Mouse (Mus musculus): Measurements from ENCODE around the gene Zar1l.

DNA sequence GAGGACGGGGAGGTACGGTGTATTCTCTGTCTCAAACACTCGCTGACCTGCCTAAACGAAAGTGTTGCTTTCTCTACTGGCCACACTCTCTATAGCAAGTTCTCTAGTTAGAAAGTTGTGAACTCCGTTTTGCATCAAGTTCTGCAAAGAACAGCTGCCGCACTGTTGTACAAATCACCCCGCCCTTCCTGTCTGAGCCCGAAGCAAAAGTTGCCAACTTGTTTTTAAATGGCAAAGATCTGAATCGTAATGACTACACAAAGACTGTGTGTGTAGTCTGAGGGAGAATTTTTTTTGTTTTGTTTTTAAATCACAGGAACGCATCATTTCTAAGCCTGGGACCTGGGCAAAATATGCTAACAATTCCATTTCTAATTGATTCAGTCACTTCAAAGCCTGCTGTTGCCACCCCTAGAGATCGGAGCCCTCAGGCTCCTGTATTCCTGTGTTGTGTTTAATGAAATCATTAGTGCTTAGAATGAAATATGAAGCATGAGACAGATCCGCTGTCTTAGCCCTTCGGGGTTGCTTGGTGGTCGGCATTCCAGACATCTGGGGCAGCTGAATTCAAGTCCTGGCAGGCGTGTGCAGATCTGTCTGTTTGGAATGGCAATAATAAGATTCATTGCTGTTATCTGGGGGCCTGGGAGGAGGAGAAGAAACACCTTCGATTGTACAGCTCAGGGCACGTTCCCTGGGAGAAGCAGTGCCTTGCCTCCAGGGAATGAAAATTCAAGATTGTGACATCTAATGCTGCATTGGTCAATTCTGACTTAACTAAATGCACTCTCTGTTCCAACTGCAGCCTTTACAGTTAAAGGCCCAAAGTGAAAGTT lies 59.8 kb downstream of the Zar1l start:
- no peak for TF ChIP-seq GATA1 (IDR thresholded peaks at IDR 0.05; ENCODE audit: low read length)
- no peak for TF ChIP-seq TAL1 (IDR thresholded peaks at IDR 0.05; ENCODE audit: low read length)
